Mouse (Mus musculus) G1E (cell line): ENCODE measurements around the gene Cox14. TPM values are rescaled to one million over a fixed set of nuclear protein-coding genes. Genes with fewer than 3 reads are reported as not detected.

Source experiments
- ATAC-seq: 2 replicates; pipeline ENCODE4 v1.8.0; 2016; ENCODE audit warnings: mild to moderate bottlenecking; ENCODE audit not compliant: insufficient number of reproducible peaks, poor library complexity, low FRiP score, severe bottlenecking; ENCODE audit errors: extremely low read depth
- DNase-seq: peaks from one replicate; pipeline ENCODE4 v3.0.0; 2012; ENCODE audit warnings: low spot score
- H3K27me3 ChIP-seq: 2 replicates; pipeline ENCODE4 v1.6.1; 2012; ENCODE audit warnings: mild to moderate bottlenecking, low read length, inconsistent platforms; ENCODE audit not compliant: insufficient read depth
- H3K36me3 ChIP-seq: replicated peaks from 2 replicates; pipeline ENCODE3; 2012; ENCODE audit warnings: mild to moderate bottlenecking, inconsistent platforms
- H3K4me1 ChIP-seq: 2 replicates; pipeline ENCODE4 v1.6.1; 2012; ENCODE audit warnings: low read depth, low read length, inconsistent platforms, mixed read lengths; ENCODE audit not compliant: insufficient read depth
- H3K4me3 ChIP-seq: 2 replicates; pipeline ENCODE4 v1.5.1; 2012; ENCODE audit warnings: low read depth, mild to moderate bottlenecking, inconsistent platforms, low read length, moderate library complexity, mixed read lengths
- H3K9me3 ChIP-seq: replicated peaks from 2 replicates; pipeline ENCODE4 v1.6.1; 2012; ENCODE audit warnings: inconsistent platforms
- CTCF ChIP-seq: IDR thresholded peaks from 2 replicates; pipeline ENCODE4 v1.5.1; 2012; ENCODE audit warnings: low read depth, low read length, inconsistent platforms, mixed read lengths
- GATA1 ChIP-seq: IDR thresholded peaks from 2 replicates; pipeline ENCODE4 v1.6.1; 2012; ENCODE audit warnings: borderline replicate concordance, low read length, inconsistent platforms, mixed read lengths
- GATA2 ChIP-seq: IDR thresholded peaks from 2 replicates; pipeline ENCODE4 v1.6.1; 2012; ENCODE audit warnings: low read depth, low read length, inconsistent platforms, borderline replicate concordance
- POLR2AphosphoS5 ChIP-seq: IDR thresholded peaks from 2 replicates; pipeline ENCODE4 v1.6.1; 2012; ENCODE audit warnings: low read depth, low read length, inconsistent platforms; ENCODE audit not compliant: insufficient replicate concordance
- TAL1 ChIP-seq: conservative IDR thresholded peaks from 2 replicates; pipeline ENCODE4 v1.6.1; 2012; ENCODE audit warnings: low read depth, low read length, inconsistent platforms, mixed read lengths
- polyA plus RNA-seq: library from polyadenylated mRNA; stranded (reverse); fragments of >175 nt; gene quantifications from 2 replicates; pipeline ENCODE4 v1.2.3, GENCODE M21; 2012
- total RNA-seq, 2 experiments: library from RNA; stranded (forward) in 1 of 2; stranded (reverse) in 1 of 2; fragments of 200-1000 nt in 1 of 2; fragments of >200 nt in 1 of 2; fragmentation: Nextera tagmentation in 1 of 2; gene quantifications; 2 replicates each; pipeline ENCODE4 v1.2.3; 2014 to 2017

The Cox14 gene
- total and polyA plus RNA-seq, 3 experiments = 44.1 to 115 (median 46.1) TPM

GRCm38 (mm10) chr15:99717386-99718334 is 7.8 kb upstream of the Cox14 start, which contains the start of gene Gpd1:
Gpd1 (plus strand) TSS chr15:99717515.
- Histone ChIP-seq H3K4me3 (no peak within 1 kb of the TSS), H3K4me1 (peaks cover 16% of the 10 kb centered on the region), H3K36me3 (peaks cover 19% of the 10 kb centered on the region), H3K27me3 (peaks cover 64% of the 10 kb centered on the region), H3K9me3 (no peaks in the 10 kb centered on the region)
- DNase-seq = no peak
- TF ChIP-seq GATA2 (no peak), POLR2AphosphoS5 (no peak), GATA1 (no peak), CTCF (no peak), TAL1 (no peak)
- no peak for ATAC-seq

- ATAC-seq = no peak
- Histone ChIP-seq H3K36me3 (peaks cover 10% of the 10 kb centered on the region), H3K4me1 (peaks cover 21% of the 10 kb centered on the region), H3K9me3 (no peaks in the 10 kb centered on the region), H3K4me3 (no peak overlapping the region), H3K27me3 (peaks cover 72% of the 10 kb centered on the region)
- DNase-seq = no peak
- no peak for TF ChIP-seq TAL1
- no peak for TF ChIP-seq CTCF
- TF ChIP-seq GATA1 = no peak
- no peak for TF ChIP-seq POLR2AphosphoS5
- no peak for TF ChIP-seq GATA2
Observed at GRCm38 (mm10) chr15:99718461-99719021, 6.9 kb upstream of the Cox14 start.

- H3K4me3 ChIP-seq = no peak overlapping the region
- ATAC-seq = no peak
- peaks cover 34% of the 10 kb centered on the region for H3K4me1 ChIP-seq
- H3K27me3 ChIP-seq = peaks cover 73% of the 10 kb centered on the region
- TF ChIP-seq GATA2 (no peak), TAL1 (no peak), POLR2AphosphoS5 (no peak), GATA1 (no peak), CTCF (no peak)
- no peaks in the 10 kb centered on the region for H3K36me3 ChIP-seq
- H3K9me3 ChIP-seq = no peaks in the 10 kb centered on the region
- DNase-seq = no peak
Observed at GRCm38 (mm10) chr15:99719865-99720264, 5.6 kb upstream of the Cox14 start.

- TF ChIP-seq GATA1 (no peak), TAL1 (no peak), POLR2AphosphoS5 (no peak), CTCF (no peak)
- Histone ChIP-seq H3K27me3 (peaks cover 60% of the 10 kb centered on the region), H3K4me3 (no peak overlapping the region), H3K4me1 (peaks cover 32% of the 10 kb centered on the region), H3K9me3 (no peaks in the 10 kb centered on the region), H3K36me3 (peaks cover 4% of the 10 kb centered on the region)
- no peak for ATAC-seq
- no peak for DNase-seq
Observed at GRCm38 (mm10) chr15:99721921-99722743, 3.3 kb upstream of the Cox14 start.

- TF ChIP-seq TAL1 (no peak), GATA2 (no peak), POLR2AphosphoS5 (no peak), GATA1 (no peak), CTCF (no peak)
- no peak for ATAC-seq
- DNase-seq = no peak
- Histone ChIP-seq H3K36me3 (peaks cover 13% of the 10 kb centered on the region), H3K27me3 (peaks cover 51% of the 10 kb centered on the region), H3K4me1 (peaks cover 35% of the 10 kb centered on the region), H3K4me3 (no peak overlapping the region), H3K9me3 (no peaks in the 10 kb centered on the region)
Observed at GRCm38 (mm10) chr15:99723120-99723514, 2.3 kb upstream of the Cox14 start.
